ENCODE assay signal across 9 mouse cellular contexts in genomic region chrX:77432001-77432565, GRCm38 (mm10).
A peak's percentile ranks its signal among the peaks of the same experiment; 100 is the strongest.
DNase-seq lines count a peak whose midpoint lies in the region; ATAC-seq and TF ChIP-seq lines count a peak whose summit lies in the region.
"Had no signal": no experiment of that assay in that cellular context is flagged by ENCODE, and none has a peak within 500 bp of the region (broad histone marks: within the 10 kb centered on the region; RNA-seq: fewer than 3 reads in every experiment).

No protein-coding gene starts in this region.

- no peak for ATAC-seq in forebrain, embryonic 16.5 days
- ATAC-seq in activated CD4-positive, CD25-positive, alpha-beta regulatory T cell, adult 4 months = no peak

- TF ChIP-seq POLR2A in myocyte (IDR thresholded peaks at IDR 0.05; ENCODE audit: insufficient read length, low read depth) = no peak

- peak overlapping the region; percentile 67 for H3K27ac ChIP-seq in left cerebral cortex, adult 2 months
- H3K27ac ChIP-seq in forebrain, embryonic 16.5 days (ENCODE audit: low read length) = peak overlapping the region; percentile 61

- H3K4me3 ChIP-seq in left cerebral cortex, adult 2 months = no peak overlapping the region
- H3K4me3 ChIP-seq in forebrain, embryonic 16.5 days (replicated peaks; ENCODE audit: low read length) = no peak overlapping the region
- no peak overlapping the region for H3K4me3 ChIP-seq in myocyte

- no peak for TF ChIP-seq CTCF in left cerebral cortex, adult 2 months (IDR thresholded peaks at IDR 0.05)

- no peak overlapping the region for H3K9ac ChIP-seq in forebrain, embryonic 16.5 days (replicated peaks; ENCODE audit: low read depth, low read length)

- peaks cover 5% of the 10 kb centered on the region; the same call in 1 of the 2 replicates for H3K4me1 ChIP-seq in forebrain, embryonic 16.5 days (replicated peaks; ENCODE audit: control insufficient read depth, insufficient read depth, low read length)

- intact Hi-C loops in left cerebral cortex, adult 2 months (cut with DNase I) = loop anchor here (5.0 to 10.0 kb wide), 2 partner anchors 205 to 647 kb away; no protein-coding TSS in a partner anchor
- intact Hi-C loops in left cerebral cortex, postnatal 36 days (cut with DNase I) = loop anchor here (5.0 kb wide), 2 partner anchors 120 to 210 kb away; no protein-coding TSS in a partner anchor
- intact Hi-C loops in left cerebral cortex, postnatal 25 days (cut with DNase I) = loop anchor here (2.0 kb wide), 1 partner anchor 207 kb away; no protein-coding TSS in a partner anchor

- WGBS in forebrain, embryonic 16.5 days = 91% methylated on average over 2 of the region's 2 CpGs

- no peaks in the 10 kb centered on the region for H3K36me3 ChIP-seq in forebrain, embryonic 16.5 days (ENCODE audit: control insufficient read depth, insufficient read depth)
- no peaks in the 10 kb centered on the region for H3K36me3 ChIP-seq in myocyte (ENCODE audit: control insufficient read depth, insufficient read depth)

- no peaks in the 10 kb centered on the region for H3K27me3 ChIP-seq in forebrain, embryonic 16.5 days (replicated peaks; ENCODE audit: control insufficient read depth, insufficient read depth, low read length)
- no peaks in the 10 kb centered on the region for H3K27me3 ChIP-seq in myocyte (ENCODE audit: control insufficient read depth, insufficient read depth, insufficient read length)

- no peak for DNase-seq in left cerebral cortex, adult 2 months (ENCODE audit: extremely low spot score in 1 of 2, low spot score in 2 of 2)
- no peak for DNase-seq in left cerebral cortex, postnatal 36 days (ENCODE audit: low spot score in 2 of 2)
- peak; percentile 67 for DNase-seq in cerebellum, adult 9-10 months
- no peak for DNase-seq in left cerebral cortex, postnatal 25 days (ENCODE audit: low spot score in 2 of 2)
- DNase-seq in right cerebral cortex, postnatal 36 days (ENCODE audit: low spot score in 2 of 2) = no peak
- DNase-seq: right cerebral cortex, postnatal 4 days had no signal

- H3K4me2 ChIP-seq in forebrain, embryonic 16.5 days (ENCODE audit: low read length) = no peak overlapping the region
- H3K4me2 ChIP-seq in myocyte (ENCODE audit: low read depth) = peak overlapping the region; percentile 53

- no peak overlapping the region for H3ac ChIP-seq in myocyte (ENCODE audit: control insufficient read depth, insufficient read length)

- H3K9me3 ChIP-seq in forebrain, embryonic 16.5 days (ENCODE audit: control insufficient read depth, low read length) = no peaks in the 10 kb centered on the region

- no peaks in the 10 kb centered on the region for H3K79me2 ChIP-seq in myocyte (ENCODE audit: control insufficient read depth, insufficient read depth)

TF ChIP-seq in myocyte, 11 proteins besides CTCF, POLR2A, EP300 and RAD21:
- TF ChIP-seq USF1 (IDR thresholded peaks at IDR 0.05; ENCODE audit: low read depth) = no peak
- no peak for TF ChIP-seq TCF3 (IDR thresholded peaks at IDR 0.05; ENCODE audit: insufficient read length, low read depth)
- no peak for TF ChIP-seq MYOG (IDR thresholded peaks at IDR 0.05; ENCODE audit: control insufficient read depth in 1 of 3, insufficient read depth in 1 of 3, insufficient read length in 2 of 3, low read depth in 2 of 3)
- no peak for TF ChIP-seq POLR2AphosphoS2 (IDR thresholded peaks at IDR 0.05; ENCODE audit: insufficient read length, low read depth)
- no peak for TF ChIP-seq TCF12 (IDR thresholded peaks at IDR 0.05; ENCODE audit: insufficient read depth, poor library complexity, severe bottlenecking)
- TF ChIP-seq SRF (IDR thresholded peaks at IDR 0.05; ENCODE audit: control insufficient read depth, insufficient read length, low read depth) = no peak
- TF ChIP-seq MYOD1 (IDR thresholded peaks at IDR 0.05; ENCODE audit: control insufficient read depth in 1 of 3, insufficient read length in 2 of 3, low read depth in 2 of 3) = no peak
- TF ChIP-seq MAX (IDR thresholded peaks at IDR 0.05; ENCODE audit: low read depth) = no peak
